Mouse (Mus musculus): Measurements from ENCODE around the gene Mettl6. TPM values are rescaled to one million over a fixed set of nuclear protein-coding genes. Genes with fewer than 3 reads are reported as not detected.

The Mettl6 gene
- total RNA-seq, 2 experiments from 2014 or later = 28.3 to 29.6 TPM

DNA sequence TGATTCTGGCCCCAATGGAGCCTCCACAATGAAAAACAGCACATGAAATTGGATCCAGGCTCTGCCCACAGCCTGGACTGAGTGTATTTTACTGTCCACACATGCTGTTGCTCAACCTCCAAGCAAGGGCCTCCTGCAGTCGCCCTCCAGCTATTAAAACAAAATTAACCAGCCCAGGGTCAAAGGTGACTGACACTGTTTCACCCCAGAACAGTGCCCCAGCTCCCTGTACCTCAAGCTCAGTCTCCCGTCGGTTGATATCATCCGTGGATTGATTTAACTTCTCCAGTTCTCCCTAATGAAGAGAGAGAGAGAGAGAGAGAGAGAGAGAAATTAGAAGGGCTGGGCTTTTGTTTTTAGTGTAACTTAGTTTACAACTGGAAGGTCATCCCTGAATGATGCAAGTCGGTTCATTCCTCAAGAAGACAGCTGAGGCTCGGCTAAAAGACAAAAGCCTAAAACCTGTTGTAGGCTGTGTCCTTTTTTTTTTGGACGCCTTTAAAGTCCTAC is 60.9 kb downstream of the Mettl6 start:
- DNase-seq (ENCODE audit: low spot score in 2 of 2) = no peak

DNA sequence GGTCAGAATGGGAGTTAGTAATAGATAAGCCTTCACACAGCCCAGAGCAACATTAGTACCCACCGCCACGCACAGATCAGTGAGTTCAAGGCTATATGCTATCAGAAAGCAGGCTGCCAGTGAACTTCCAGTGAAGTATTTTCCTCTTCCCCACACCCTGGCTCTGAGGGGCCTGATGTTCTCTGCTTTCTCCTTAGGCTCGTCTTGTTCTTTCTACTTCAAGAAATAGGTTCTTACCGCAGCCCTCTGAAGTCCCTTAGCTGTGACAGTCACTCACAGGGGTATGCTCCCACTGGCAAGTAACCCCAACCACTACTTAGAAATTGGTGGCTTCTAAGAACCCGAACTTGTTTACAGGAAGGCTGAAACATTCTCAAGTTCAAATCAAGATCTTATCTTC is 61.7 kb downstream of the Mettl6 start:
- no peak for DNase-seq (ENCODE audit: low spot score in 2 of 2)

DNA sequence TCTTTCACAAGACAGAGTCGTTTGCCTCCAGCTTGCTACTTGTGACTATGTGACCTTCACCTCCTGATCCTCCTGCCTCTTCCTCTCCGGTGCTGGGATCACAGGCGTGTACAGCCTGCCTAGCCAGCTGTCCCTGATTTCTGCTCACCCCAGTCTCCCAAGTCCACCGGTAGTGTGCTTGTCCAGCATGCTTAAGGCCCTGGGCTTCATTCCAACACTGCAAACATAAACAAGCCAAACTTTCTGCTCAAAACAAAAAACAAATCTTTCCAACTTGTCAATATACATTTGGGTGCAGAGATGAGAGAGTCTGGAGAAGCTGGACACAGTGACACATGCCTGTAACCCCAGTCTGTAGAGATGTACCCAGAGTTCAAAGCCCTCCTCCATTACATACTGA is 62.4 kb downstream of the Mettl6 start:
- no peak for DNase-seq (ENCODE audit: low spot score in 2 of 2)

DNA sequence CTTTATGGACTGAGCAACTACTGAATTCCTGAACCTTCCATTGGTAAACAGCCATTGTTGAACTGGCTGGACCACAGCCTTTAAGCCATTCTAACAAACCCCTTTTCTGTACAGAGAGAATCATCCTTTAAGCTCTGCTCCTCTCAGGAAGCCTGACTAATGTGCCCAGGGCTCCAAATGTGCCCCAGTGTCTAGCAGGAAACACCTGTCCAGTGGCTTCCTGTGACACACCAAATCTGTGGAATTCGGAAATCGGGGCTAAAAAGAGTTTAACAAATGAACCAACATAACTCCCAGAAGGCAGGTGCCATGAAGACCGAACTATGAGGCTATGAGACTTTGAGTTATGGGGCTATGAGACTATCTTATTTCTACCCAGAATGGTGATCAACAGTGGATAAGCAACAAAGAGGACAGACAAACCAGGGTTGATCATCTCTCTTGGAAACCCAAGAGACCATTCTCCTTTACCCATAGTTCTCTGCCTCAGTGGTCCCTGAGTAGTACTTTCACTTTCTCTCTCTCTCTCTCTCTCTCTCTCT is 63.0 kb downstream of the Mettl6 start:
- DNase-seq (ENCODE audit: low spot score in 2 of 2) = no peak

DNA sequence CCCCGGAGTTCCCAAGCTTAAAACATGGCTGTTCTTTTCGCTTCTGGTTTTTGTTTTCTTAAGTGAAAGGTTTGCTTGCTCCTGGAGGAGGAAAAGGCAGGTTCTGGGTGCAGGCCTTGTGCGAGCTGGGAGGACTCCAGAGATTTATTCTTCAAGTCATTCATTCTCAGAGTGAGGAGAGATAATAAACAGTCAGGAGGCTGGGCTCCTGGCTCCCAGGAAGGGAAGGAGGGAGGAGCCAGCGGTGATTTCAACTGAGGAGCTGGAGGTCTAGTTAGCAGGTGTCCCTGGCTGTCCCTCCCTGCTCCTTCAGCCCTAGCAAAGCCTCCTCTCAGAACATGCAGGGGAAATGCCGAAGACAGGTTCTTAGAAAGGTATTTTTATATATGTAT is 65.8 kb downstream of the Mettl6 start:
- no peak for DNase-seq (ENCODE audit: low spot score in 2 of 2)

DNA sequence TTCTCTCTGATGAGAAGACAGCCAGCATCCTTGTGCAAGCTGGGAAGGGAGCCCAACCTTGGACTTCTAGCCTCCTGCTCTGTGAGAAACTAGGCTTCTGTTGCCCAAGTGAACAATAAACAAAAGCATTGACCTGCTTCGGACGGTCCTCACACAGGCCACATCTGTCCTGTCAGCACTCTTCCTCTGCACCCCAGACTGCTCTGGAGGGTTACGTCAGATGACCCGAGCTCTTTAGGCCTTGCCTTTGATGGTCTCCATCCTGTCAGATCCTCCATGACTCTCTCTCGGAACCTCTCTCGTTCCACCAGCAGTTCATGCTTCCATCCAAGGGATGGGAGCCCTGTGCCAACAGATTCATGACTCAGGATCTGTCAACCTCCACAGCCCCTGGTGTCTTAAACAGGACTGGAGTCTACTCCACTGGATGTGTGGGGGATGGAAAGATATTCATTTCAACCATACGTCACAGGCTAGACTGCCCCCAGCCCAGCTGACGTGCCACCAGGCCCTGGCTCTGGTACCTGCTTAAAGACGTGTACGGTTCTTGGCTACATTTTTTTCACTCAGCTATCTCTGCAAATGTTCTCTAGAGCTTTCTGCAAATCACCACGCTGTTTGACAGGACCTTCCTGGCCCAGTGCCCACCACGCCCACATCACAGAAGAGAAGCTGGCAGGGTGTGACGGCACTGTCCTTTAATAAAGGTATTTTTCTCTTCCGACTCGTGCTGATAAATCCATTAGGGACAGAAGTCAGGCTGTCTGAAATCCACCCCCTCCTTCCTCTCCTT is 66.4 kb downstream of the Mettl6 start:
- DNase-seq (ENCODE audit: low spot score in 2 of 2) = peak; percentile 73 to 89

Other genes with a start within 250 kb of the Mettl6 start
- 1 to 10 TPM; 3.7 to 3.8 TPM for gene Phf7, start 243.7 kb downstream of the Mettl6 start, total RNA-seq (2021)
- gene Bap1, start 243.6 kb downstream of the Mettl6 start, total RNA-seq (2021) = 100 to 1,000 TPM; 137 to 140 TPM
- gene Dnah1, start 171.1 kb downstream of the Mettl6 start, total RNA-seq (2021) = 1 to 10 TPM; 3.7 to 4.9 TPM
- 10 to 100 TPM; 37.6 to 41.5 TPM for gene Capn7, start 158.4 kb downstream of the Mettl6 start, total RNA-seq (2021)
- gene Sh3bp5, start 59.0 kb downstream of the Mettl6 start, total RNA-seq (2021) = 100 to 1,000 TPM; 158 to 165 TPM
- 10 to 100 TPM; 19.1 to 20.3 TPM for gene Eaf1, start 641 bp downstream of the Mettl6 start, total RNA-seq (2021)
- under 1 TPM; 0.18 to 0.47 TPM for gene Colq, start 96.3 kb upstream of the Mettl6 start, total RNA-seq (2021)
- gene Gm49387, start 145.8 kb upstream of the Mettl6 start, total RNA-seq (2021) = not detected
- 10 to 100 TPM; 10.3 TPM for gene Btd, start 146.0 kb upstream of the Mettl6 start, total RNA-seq (2021)
- gene Hacl1, start 146.2 kb upstream of the Mettl6 start, total RNA-seq (2021) = 1 to 10 TPM; 5.8 to 9.2 TPM

All from layer of hippocampus, adult 18-20 months (tissue).